26 mouse cellular contexts compared by ENCODE assay signal in the genomic region with DNA sequence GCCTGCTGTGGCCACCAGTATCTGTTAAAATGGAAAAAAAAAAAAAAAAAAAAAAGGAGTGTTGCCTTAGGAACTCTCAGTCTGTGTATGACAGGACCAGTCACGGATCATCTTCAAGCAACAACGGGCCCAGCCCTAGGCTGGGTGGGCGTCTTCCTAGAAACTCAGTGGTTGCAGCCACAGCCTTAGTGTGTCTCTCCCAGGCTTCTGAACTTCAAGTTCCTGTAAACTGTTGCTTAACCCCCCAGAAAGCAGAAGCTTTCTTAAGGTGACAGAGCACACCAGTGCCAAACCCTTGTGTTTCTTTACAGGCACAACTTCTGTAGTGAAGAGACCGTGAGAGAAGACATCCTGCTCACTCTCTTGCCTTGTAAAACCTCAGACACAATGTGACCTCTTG. TPM values are rescaled to one million over a fixed set of nuclear protein-coding genes. Genes with fewer than 3 reads are reported as not detected.
DNase-seq lines count a peak whose midpoint lies in the region; ATAC-seq and TF ChIP-seq lines count a peak whose summit lies in the region.
"Had no signal": no experiment of that assay in that cellular context is flagged by ENCODE, and none has a peak within 500 bp of the region (broad histone marks: within the 10 kb centered on the region; RNA-seq: fewer than 3 reads in every experiment).

No protein-coding gene starts in this region.

- no peak overlapping the region for H3K27ac ChIP-seq in intestine, embryonic 15.5 days
- H3K27ac ChIP-seq in intestine, postnatal 0 days (ENCODE audit: low read depth, low read length) = no peak overlapping the region
- H3K27ac ChIP-seq in CH12.LX (ENCODE audit: insufficient read depth, low read depth) = no peak overlapping the region
- no peak overlapping the region for H3K27ac ChIP-seq in embryonic facial prominence, embryonic 10.5 days (replicated peaks)
- H3K27ac ChIP-seq: embryonic facial prominence, embryonic 12.5 days; forebrain, embryonic 15.5 days; heart, adult 2 months; hindbrain, embryonic 15.5 days had no signal

- no peak for DNase-seq in CH12.LX (ENCODE audit: extremely low read depth)
- peak; percentile 6 for DNase-seq in embryonic facial prominence, embryonic 10.5 days (ENCODE audit: low spot score)
- no peak for DNase-seq in right cerebral cortex, postnatal 4 days
- no peak for DNase-seq in layer of hippocampus, postnatal 10 days (ENCODE audit: low spot score in 2 of 2)
- DNase-seq: adrenal gland, postnatal 14 days; cerebellum, adult 2 months; cerebellum, postnatal 10 days; embryo, embryonic 11 days; heart, adult 2 months had no signal

- no peaks in the 10 kb centered on the region for H3K36me3 ChIP-seq in intestine, embryonic 15.5 days
- H3K36me3 ChIP-seq in intestine, postnatal 0 days (ENCODE audit: control insufficient read depth, insufficient read depth) = no peaks in the 10 kb centered on the region
- H3K36me3 ChIP-seq in CH12.LX (replicated peaks in 1 of 2; ENCODE audit: control insufficient read depth in 1 of 2, insufficient read depth in 1 of 2, low read length in 1 of 2) = no peaks in the 10 kb centered on the region
- H3K36me3 ChIP-seq in embryonic facial prominence, embryonic 10.5 days (replicated peaks) = no peaks in the 10 kb centered on the region
- H3K36me3 ChIP-seq: embryonic facial prominence, embryonic 12.5 days; forebrain, embryonic 15.5 days; heart, embryonic 12.5 days; hindbrain, embryonic 15.5 days had no signal

- no peak overlapping the region for H3K9ac ChIP-seq in intestine, embryonic 15.5 days
- no peak overlapping the region for H3K9ac ChIP-seq in intestine, postnatal 0 days (ENCODE audit: low read depth, low read length)
- H3K9ac ChIP-seq in CH12.LX (ENCODE audit: insufficient read depth, low read depth) = no peak overlapping the region
- H3K9ac ChIP-seq: embryonic facial prominence, embryonic 12.5 days; forebrain, embryonic 15.5 days; heart, embryonic 12.5 days; hindbrain, embryonic 15.5 days had no signal

- H3K4me3 ChIP-seq in intestine, embryonic 15.5 days (replicated peaks) = no peak overlapping the region
- no peak overlapping the region for H3K4me3 ChIP-seq in intestine, postnatal 0 days (ENCODE audit: low read depth, low read length)
- H3K4me3 ChIP-seq in CH12.LX (replicated peaks in 1 of 3; ENCODE audit: low read depth in 2 of 3, low read length in 2 of 3, poor library complexity in 1 of 3) = no peak overlapping the region
- no peak overlapping the region for H3K4me3 ChIP-seq in embryonic facial prominence, embryonic 10.5 days
- H3K4me3 ChIP-seq: embryonic facial prominence, embryonic 12.5 days; forebrain, embryonic 15.5 days; heart, adult 2 months; heart, embryonic 12.5 days; hindbrain, embryonic 15.5 days had no signal

- ATAC-seq in intestine, embryonic 15.5 days = peak; percentile 5; the same call in 1 of the 2 replicates
- no peak for ATAC-seq in intestine, postnatal 0 days
- peak; percentile 69 for ATAC-seq in megakaryocyte progenitor cell, adult 5-6 weeks (replicated peaks; ENCODE audit: poor library complexity)
- ATAC-seq: activated CD4-positive, CD25-positive, alpha-beta regulatory T cell, adult 4 months; forebrain, embryonic 15.5 days; Patski had no signal

- no peak for TF ChIP-seq EP300 in CH12.LX (IDR thresholded peaks at IDR 0.05; ENCODE audit: low read length)

- dilution Hi-C loops in CH12.LX (cut with MboI; ENCODE audit: extremely low pct_ligation_motif_present, extremely low pct_unique_long_range_greater_than_20kb, low sequenced_read_pairs) = no loop called here

- H3K9me3 ChIP-seq in intestine, embryonic 15.5 days = no peaks in the 10 kb centered on the region
- H3K9me3 ChIP-seq in intestine, postnatal 0 days (ENCODE audit: control insufficient read depth) = no peaks in the 10 kb centered on the region
- H3K9me3 ChIP-seq in CH12.LX (replicated peaks; ENCODE audit: low read length) = no peaks in the 10 kb centered on the region
- H3K9me3 ChIP-seq in embryonic facial prominence, embryonic 10.5 days = no peaks in the 10 kb centered on the region
- H3K9me3 ChIP-seq: embryonic facial prominence, embryonic 12.5 days; forebrain, embryonic 15.5 days; heart, embryonic 12.5 days; hindbrain, embryonic 15.5 days had no signal

- no peak for TF ChIP-seq POLR2A in CH12.LX (IDR thresholded peaks at IDR 0.05; ENCODE audit: low read depth, low read length)

- H3K79me2 ChIP-seq in CH12.LX (replicated peaks; ENCODE audit: control insufficient read depth, extremely low read depth, insufficient read depth, poor library complexity, severe bottlenecking) = no peaks in the 10 kb centered on the region

- TF ChIP-seq CTCF in intestine, postnatal 0 days (IDR thresholded peaks at IDR 0.05; ENCODE audit: low read depth) = no peak
- TF ChIP-seq CTCF in CH12.LX (conservative IDR thresholded peaks at IDR 0.05 in 1 of 2, IDR thresholded peaks at IDR 0.05 in 1 of 2; ENCODE audit: low read depth in 2 of 2, low read length in 2 of 2) = no peak

- H3K27me3 ChIP-seq in intestine, embryonic 15.5 days (replicated peaks) = no peaks in the 10 kb centered on the region
- H3K27me3 ChIP-seq in intestine, postnatal 0 days (replicated peaks; ENCODE audit: control insufficient read depth, insufficient read depth, low read length) = no peaks in the 10 kb centered on the region
- no peaks in the 10 kb centered on the region for H3K27me3 ChIP-seq in CH12.LX (replicated peaks)
- H3K27me3 ChIP-seq in embryonic facial prominence, embryonic 10.5 days (replicated peaks; ENCODE audit: low read depth, poor library complexity, severe bottlenecking) = no peaks in the 10 kb centered on the region
- H3K27me3 ChIP-seq: embryonic facial prominence, embryonic 12.5 days; forebrain, embryonic 15.5 days; heart, embryonic 12.5 days; hindbrain, embryonic 15.5 days had no signal

- in situ Hi-C loops in CH12.LX (cut with MboI; ENCODE audit: low pct_ligation_motif_present, low pct_unique_long_range_greater_than_20kb, low sequenced_read_pairs) = no loop called here

- H3K4me2 ChIP-seq in intestine, embryonic 15.5 days (replicated peaks) = no peak overlapping the region
- no peak overlapping the region for H3K4me2 ChIP-seq in intestine, postnatal 0 days (replicated peaks; ENCODE audit: low read depth)
- H3K4me2 ChIP-seq in CH12.LX (ENCODE audit: insufficient read depth, low read depth, poor library complexity, severe bottlenecking) = no peak overlapping the region
- H3K4me2 ChIP-seq: embryonic facial prominence, embryonic 12.5 days; forebrain, embryonic 15.5 days; heart, embryonic 12.5 days; hindbrain, embryonic 15.5 days had no signal

- no peaks in the 10 kb centered on the region for H3K4me1 ChIP-seq in intestine, embryonic 15.5 days (replicated peaks)
- no peaks in the 10 kb centered on the region for H3K4me1 ChIP-seq in intestine, postnatal 0 days (replicated peaks; ENCODE audit: control insufficient read depth, insufficient read depth, low read length)
- peaks cover 0 to 8% of the 10 kb centered on the region in 2 experiments; a peak in 1 of 4 replicates for H3K4me1 ChIP-seq in CH12.LX (ENCODE audit: control insufficient read depth in 1 of 2, insufficient read depth in 2 of 2)
- no peaks in the 10 kb centered on the region for H3K4me1 ChIP-seq in embryonic facial prominence, embryonic 10.5 days
- H3K4me1 ChIP-seq: embryonic facial prominence, embryonic 12.5 days; forebrain, embryonic 15.5 days; heart, embryonic 12.5 days; hindbrain, embryonic 15.5 days had no signal

- WGBS in intestine, embryonic 15.5 days = 37% methylated on average over 4 of the region's 4 CpGs
- WGBS in intestine, postnatal 0 days = 47% methylated on average over 4 of the region's 4 CpGs
- WGBS in embryonic facial prominence, embryonic 10.5 days = 87% methylated on average over 4 of the region's 4 CpGs

- TF ChIP-seq RAD21 in CH12.LX (IDR thresholded peaks at IDR 0.05; ENCODE audit: low read depth, low read length) = no peak

TF ChIP-seq in CH12.LX, 34 proteins besides CTCF, POLR2A, EP300 and RAD21:
- no peak for TF ChIP-seq JUND (conservative IDR thresholded peaks at IDR 0.05; ENCODE audit: low read depth, low read length)
- 0 out of 2 replicates have a peak, but pooled peaks have one; percentile 9 for TF ChIP-seq ZNF384 (IDR thresholded peaks at IDR 0.05; ENCODE audit: low read depth, low read length)

RNA-seq across cellular contexts. Expression of a gene that starts 15.0 kb away (rescaled TPM):
- polyA plus RNA-seq in intestine, embryonic 15.5 days (2015; fragmentation: Nextera tagmentation; extraction: Ambion mirVana) = 1,391 and 3,102 TPM in 2 replicates
- polyA plus RNA-seq in intestine, postnatal 0 days (2015; fragmentation: Nextera tagmentation; extraction: Ambion mirVana) = 17.4 and 26.4 TPM in 2 replicates
- total RNA-seq in CH12.LX (2012; rRNA removed) = not detected in 2 replicates
- not detected in 2 replicates for total RNA-seq in CH12.LX (2014; rRNA removed)
- not detected in 2 replicates for polyA plus RNA-seq in CH12.LX (2012; ENCODE audit: insufficient read length, low read depth)
- polyA plus RNA-seq in embryonic facial prominence, embryonic 10.5 days (2016; fragmentation: Nextera tagmentation; extraction: Ambion mirVana) = 0.31 TPM in 1 of 2 replicates, not detected in the other
- not detected in 2 replicates for total RNA-seq in megakaryocyte progenitor cell, adult 5-6 weeks (2015)
- not detected in 2 replicates for total RNA-seq in megakaryocyte progenitor cell, adult 5-6 weeks (2017)
- not detected for total RNA-seq in layer of hippocampus, postnatal 10 days (2021)
- total RNA-seq: adrenal gland, adult 18-20 months; gastrocnemius, adult 8-10 months; gastrocnemius, postnatal 4 days; heart, adult 2 months; heart, postnatal 25 days had no signal
- polyA plus RNA-seq: activated CD4-positive, CD25-positive, alpha-beta regulatory T cell, adult 4 months; C2C12; cerebellum, adult 2 months; forebrain, embryonic 11.5 days; hindbrain, embryonic 11.5 days; Patski had no signal

RNA-seq across cellular contexts. Expression of a gene that starts 15.8 kb away (rescaled TPM):
- polyA plus RNA-seq in intestine, embryonic 15.5 days (2015; fragmentation: Nextera tagmentation; extraction: Ambion mirVana) = 5.4 and 15.2 TPM in 2 replicates
- 5.2 and 5.3 TPM in 2 replicates for polyA plus RNA-seq in intestine, postnatal 0 days (2015; fragmentation: Nextera tagmentation; extraction: Ambion mirVana)
- total RNA-seq in CH12.LX (2012; rRNA removed) (0.08 and 0.13 TPM in 2 replicates), CH12.LX (2014; rRNA removed) (0.30 and 0.38 TPM in 2 replicates)
- 0.14 TPM in 1 of 2 replicates, not detected in the other for polyA plus RNA-seq in CH12.LX (2012; ENCODE audit: insufficient read length, low read depth)
- polyA plus RNA-seq in embryonic facial prominence, embryonic 10.5 days (2016; fragmentation: Nextera tagmentation; extraction: Ambion mirVana) = 0.09 TPM in 1 of 2 replicates, not detected in the other
- total RNA-seq in megakaryocyte progenitor cell, adult 5-6 weeks (2015) = not detected in 2 replicates
- not detected in 2 replicates for total RNA-seq in megakaryocyte progenitor cell, adult 5-6 weeks (2017)
- under 1 TPM in 1 of 2 experiments, not detected in 1; 0.20 TPM for total RNA-seq in layer of hippocampus, postnatal 10 days (2021)
- total RNA-seq: adrenal gland, adult 18-20 months; adrenal gland, postnatal 14 days; gastrocnemius, adult 8-10 months; gastrocnemius, postnatal 4 days; heart, adult 2 months; heart, postnatal 25 days had no signal
- polyA plus RNA-seq: activated CD4-positive, CD25-positive, alpha-beta regulatory T cell, adult 4 months; C2C12; cerebellum, adult 2 months; embryonic facial prominence, embryonic 12.5 days; forebrain, embryonic 11.5 days; heart, adult 2 months; hindbrain, embryonic 15.5 days; Patski had no signal

RNA-seq across cellular contexts. Expression of a gene that starts 50.5 kb away (rescaled TPM):
- polyA plus RNA-seq in intestine, embryonic 15.5 days (2015; fragmentation: Nextera tagmentation; extraction: Ambion mirVana) = not detected in 2 replicates
- polyA plus RNA-seq in intestine, postnatal 0 days (2015; fragmentation: Nextera tagmentation; extraction: Ambion mirVana) = not detected in 2 replicates
- total RNA-seq in CH12.LX (2012; rRNA removed) (1.1 and 1.4 TPM in 2 replicates), CH12.LX (2014; rRNA removed) (0.53 and 0.83 TPM in 2 replicates)
- polyA plus RNA-seq in CH12.LX (2012; ENCODE audit: insufficient read length, low read depth) = 0.50 and 0.89 TPM in 2 replicates
- polyA plus RNA-seq in embryonic facial prominence, embryonic 10.5 days (2016; fragmentation: Nextera tagmentation; extraction: Ambion mirVana) = 0.20 TPM in 1 of 2 replicates, not detected in the other
- total RNA-seq in megakaryocyte progenitor cell, adult 5-6 weeks (2015) = not detected in 2 replicates
- not detected in 2 replicates for total RNA-seq in megakaryocyte progenitor cell, adult 5-6 weeks (2017)
- under 1 TPM in 1 of 2 experiments, not detected in 1; 0.37 TPM for total RNA-seq in layer of hippocampus, postnatal 10 days (2021)
- total RNA-seq: adrenal gland, adult 18-20 months; adrenal gland, postnatal 14 days; gastrocnemius, adult 8-10 months; gastrocnemius, postnatal 4 days; heart, adult 2 months; heart, postnatal 25 days had no signal
- polyA plus RNA-seq: activated CD4-positive, CD25-positive, alpha-beta regulatory T cell, adult 4 months; C2C12; cerebellum, adult 2 months; forebrain, embryonic 11.5 days; forebrain, embryonic 15.5 days; heart, embryonic 12.5 days; heart, embryonic 16.5 days; hindbrain, embryonic 11.5 days; hindbrain, embryonic 15.5 days; Patski had no signal

Comparison
In these comparisons a context has a peak if more than half of its experiments do, and no peak if none do; other contexts are left out.
1. RNA of a gene that starts 15.0 kb away (polyA plus RNA-seq): 1,391 to 3,102 TPM in intestine, embryonic 15.5 days; 17.4 to 26.4 TPM in intestine, postnatal 0 days, 0.31 TPM in embryonic facial prominence, embryonic 10.5 days and not detected in CH12.LX; every median in the first group is over 10 times any median in the second.